Mouse (Mus musculus) kidney, postnatal 14 days (tissue): ENCODE results near the gene Cttn.

Experiments used
- DNase-seq: peaks from one replicate; pipeline ENCODE4 v3.0.0; 2022; ENCODE audit warnings: mixed read lengths

The Cttn gene

GRCm38 (mm10) chr7:144387537-144387936, 83.3 kb downstream of the Cttn start:
- no peak for DNase-seq
